Mouse (Mus musculus) cerebellum, postnatal 25 days (tissue): ENCODE measurements around the gene Bcr.
"Not testable (repeated sequence)": the region's sequence is repeated elsewhere in the genome, so short reads cannot be mapped to it uniquely, and the experiment has no call there.

Experiments
- DNase-seq, 2 experiments: peaks; one replicate each; pipeline ENCODE4 v3.0.0; 2021; ENCODE audit warnings: mixed read lengths in 2 of 2

Bcr gene

DNA sequence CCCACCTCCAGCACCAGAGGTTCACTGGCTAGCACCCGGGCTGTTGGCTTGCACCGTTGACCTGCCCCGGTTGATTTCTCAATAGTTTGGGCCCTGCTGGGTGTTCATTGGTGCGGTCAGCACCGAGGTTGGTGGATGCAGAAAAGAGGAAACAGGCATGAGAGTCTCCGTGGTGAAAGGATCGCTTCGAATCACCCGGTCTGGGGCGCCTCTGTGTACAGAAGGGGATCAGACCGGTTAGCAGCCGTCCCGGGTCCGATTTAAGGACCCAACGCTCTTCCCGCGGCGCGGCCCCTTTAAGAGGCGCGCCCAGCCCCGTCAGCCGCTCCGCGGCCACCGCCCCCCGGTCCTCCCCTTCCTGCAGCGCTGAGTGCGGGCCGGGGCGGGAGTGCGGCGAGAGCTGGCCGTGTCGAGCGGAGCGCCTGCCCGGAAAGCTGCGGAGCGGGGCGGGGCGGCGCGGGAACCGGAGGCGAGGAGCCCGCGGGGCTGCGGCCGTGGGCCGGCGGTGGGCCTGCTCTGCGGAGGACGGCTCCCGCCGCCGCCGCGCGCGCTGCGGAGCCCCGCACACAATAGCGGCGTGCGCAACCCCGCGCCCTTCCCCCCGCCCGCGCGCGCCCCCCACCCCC is at the start of gene Bcr:
Bcr (plus strand) TSS at position 376 of the 626 bp plus-strand sequence.
- peak; percentile 89 to 93 for DNase-seq

- no peak for DNase-seq
These were observed 49.7 kb upstream of the Bcr start for GRCm38 (mm10) chr10:75010704-75011103.

- DNase-seq = no peak
These were observed 44.9 kb upstream of the Bcr start for GRCm38 (mm10) chr10:75015465-75015864.

GRCm38 (mm10) chr10:75016481-75016880 is 43.9 kb upstream of the Bcr start:
- peak in 1 of 2 experiments; percentile 37 for DNase-seq

DNA sequence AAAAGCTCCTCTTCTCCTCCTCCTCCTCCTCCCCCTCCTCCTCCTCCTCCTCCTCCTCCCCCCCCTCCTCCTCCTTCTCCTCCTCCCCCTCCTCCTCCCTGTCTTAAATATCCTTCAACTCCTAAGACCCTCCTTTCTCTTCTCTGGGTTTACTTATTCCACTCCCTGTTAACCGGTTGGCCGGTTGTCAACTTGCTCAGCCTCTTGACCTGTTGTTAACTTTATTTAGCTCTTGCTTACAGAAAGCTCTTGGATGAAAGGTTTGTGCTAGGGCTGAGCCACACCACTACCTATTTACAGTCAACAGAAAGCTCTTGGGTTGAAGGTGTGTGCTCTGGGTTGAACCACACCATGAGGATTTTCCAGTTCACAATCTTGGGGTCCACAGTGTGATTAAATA is 40.1 kb upstream of the Bcr start:
- DNase-seq = no peak

DNA sequence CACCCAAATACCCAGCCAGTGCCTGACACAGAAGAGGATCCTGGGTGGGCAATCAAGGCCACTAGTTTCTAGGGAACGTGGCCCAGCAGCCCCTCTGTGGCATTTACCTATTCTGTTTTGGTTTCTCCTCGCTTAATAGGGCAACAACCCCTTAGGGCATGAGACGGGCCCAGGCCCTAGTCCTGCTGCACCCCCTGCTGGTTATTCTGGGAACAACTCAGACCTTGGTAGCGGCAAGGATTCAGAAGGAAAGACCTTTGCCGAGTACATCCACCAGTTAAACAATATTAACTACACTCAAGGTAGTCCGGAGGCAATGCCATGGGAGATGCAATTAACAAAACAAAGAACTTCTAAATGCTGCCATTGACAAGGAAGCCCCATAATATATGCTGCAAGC is 39.3 kb upstream of the Bcr start:
- DNase-seq = peak; percentile 87 to 93

DNA sequence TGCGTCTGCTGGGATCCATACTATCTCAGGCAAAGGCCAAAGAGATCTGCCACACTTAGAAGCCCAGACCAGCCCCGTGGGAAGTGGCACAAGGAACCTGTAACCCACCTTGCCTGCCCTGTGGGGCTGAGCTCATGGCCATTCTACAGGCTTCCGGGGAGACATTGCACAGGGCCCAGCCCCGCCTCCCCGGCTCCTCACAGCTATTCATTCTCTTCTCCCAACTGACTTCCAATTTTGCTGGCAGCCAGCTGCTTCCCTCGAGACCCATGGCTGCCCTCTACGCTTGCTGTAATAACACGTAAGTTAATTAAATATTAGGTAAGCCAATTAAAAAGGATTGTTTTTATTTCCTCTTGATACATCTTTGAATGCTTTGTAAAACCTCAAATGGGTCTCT is 33.9 kb upstream of the Bcr start:
- no peak for DNase-seq

DNA sequence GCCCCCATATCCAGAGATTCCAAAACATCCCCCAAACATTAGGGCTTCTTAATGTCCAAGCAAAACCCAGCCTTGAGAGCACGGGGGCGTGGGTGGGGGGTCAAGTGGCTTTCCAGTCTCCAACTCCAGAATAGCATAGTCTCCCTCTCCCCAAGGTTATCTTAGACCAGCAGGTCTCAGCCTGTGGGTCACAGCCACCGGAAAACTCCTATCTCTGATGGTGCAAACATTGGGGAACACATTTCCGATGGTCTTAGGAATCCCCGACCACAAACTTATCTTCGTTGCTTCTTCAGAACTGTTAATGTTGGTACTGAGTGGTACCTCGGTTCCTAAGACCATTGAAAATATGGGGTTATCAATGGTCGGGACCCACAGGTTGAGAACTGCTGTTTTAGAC is 31.6 kb upstream of the Bcr start:
- no peak for DNase-seq

GRCm38 (mm10) chr10:75029677-75030076 is 30.7 kb upstream of the Bcr start:
- DNase-seq = no peak

DNA sequence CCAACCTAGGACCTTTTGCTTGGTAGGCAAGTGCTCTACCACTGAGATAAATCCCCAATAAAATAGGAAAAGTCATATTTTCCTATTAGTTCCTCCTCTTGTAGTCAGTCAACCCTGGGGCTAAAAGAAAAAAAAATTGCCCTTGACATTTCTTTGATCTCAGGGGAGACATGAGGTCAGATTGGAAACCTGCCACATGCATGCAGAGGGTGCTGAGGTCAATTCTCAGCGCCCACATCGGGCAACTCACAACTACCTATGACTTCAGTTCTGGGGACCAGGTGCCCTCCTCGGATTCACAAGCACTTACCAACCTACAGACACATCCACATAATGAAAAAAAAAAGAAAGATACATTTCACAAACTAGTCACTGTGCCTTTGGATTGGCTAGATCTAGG is 30.2 kb upstream of the Bcr start:
- DNase-seq = no peak

GRCm38 (mm10) chr10:75031345-75032114 is 28.9 kb upstream of the Bcr start:
- DNase-seq = no peak

DNA sequence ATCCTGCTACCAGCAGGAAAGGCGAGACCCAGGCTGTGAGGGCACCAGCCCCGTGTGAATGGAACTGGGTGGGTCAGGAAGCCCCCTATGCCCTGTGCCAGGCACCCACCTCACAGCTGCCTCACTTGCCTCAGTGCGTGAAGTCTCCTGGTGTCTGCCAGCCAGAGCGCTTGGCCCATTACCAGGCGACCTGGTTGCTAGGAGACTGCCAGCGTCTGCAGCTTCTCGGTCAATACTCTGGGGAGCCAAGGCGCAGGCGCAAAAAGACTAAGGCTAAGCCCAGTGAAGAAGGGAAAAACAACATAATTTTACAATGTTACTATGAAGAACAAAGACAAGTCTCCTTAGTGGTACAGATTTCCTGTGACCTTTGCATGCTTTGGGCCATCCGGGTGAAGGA is 28.0 kb upstream of the Bcr start, which contains the start of gene Rsph14:
Rsph14 (minus strand) TSS at position 192 of the 400 bp plus-strand sequence.
- DNase-seq = peak; percentile 68 to 84

- DNase-seq = peak; percentile 83 to 90
These were observed 23.5 kb upstream of the Bcr start, which contains the start of gene Rab36 for GRCm38 (mm10) chr10:75036883-75037379. Rab36 (plus strand) TSS chr10:75037058.

DNA sequence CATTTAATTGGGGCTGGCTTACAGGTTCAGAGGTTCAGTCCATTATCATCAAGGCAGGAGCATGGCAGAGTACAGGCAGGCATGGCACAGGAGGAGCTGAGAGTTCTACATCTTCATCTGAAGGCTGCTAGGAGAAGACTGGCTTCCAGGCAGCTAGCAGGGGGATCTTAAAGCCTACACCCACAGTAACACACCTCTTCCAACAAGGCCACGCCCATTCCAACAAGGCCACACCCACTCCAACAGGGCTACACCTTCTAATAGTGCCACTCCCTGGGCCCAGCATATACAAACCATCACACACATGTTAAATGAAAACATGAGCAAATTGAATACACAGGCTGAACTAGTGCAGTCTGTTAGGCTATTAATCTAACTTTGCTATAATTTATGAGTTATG is 18.3 kb upstream of the Bcr start:
- DNase-seq = not testable (repeated sequence)

GRCm38 (mm10) chr10:75044459-75044858 is 15.9 kb upstream of the Bcr start:
- no peak for DNase-seq

DNA sequence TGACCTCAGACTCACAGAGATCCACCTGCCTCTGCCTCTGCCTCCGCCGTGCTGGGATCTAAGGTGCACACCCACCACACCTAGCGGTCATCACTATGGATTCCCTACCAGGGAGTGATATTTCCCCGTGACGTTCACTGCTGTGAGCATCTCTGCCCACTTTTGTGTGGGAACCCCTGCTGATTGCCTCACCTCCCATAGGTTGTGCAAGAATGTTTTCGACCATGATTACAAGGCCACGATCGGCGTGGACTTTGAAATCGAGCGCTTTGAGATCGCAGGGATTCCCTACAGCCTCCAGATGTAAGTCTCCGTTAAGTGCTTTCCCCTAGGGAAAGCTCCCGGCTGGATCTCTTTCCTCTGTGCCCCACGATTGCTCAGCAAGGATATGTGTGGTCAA is 14.6 kb upstream of the Bcr start:
- no peak for DNase-seq

GRCm38 (mm10) chr10:75048711-75049110 is 11.7 kb upstream of the Bcr start:
- DNase-seq = no peak

DNA sequence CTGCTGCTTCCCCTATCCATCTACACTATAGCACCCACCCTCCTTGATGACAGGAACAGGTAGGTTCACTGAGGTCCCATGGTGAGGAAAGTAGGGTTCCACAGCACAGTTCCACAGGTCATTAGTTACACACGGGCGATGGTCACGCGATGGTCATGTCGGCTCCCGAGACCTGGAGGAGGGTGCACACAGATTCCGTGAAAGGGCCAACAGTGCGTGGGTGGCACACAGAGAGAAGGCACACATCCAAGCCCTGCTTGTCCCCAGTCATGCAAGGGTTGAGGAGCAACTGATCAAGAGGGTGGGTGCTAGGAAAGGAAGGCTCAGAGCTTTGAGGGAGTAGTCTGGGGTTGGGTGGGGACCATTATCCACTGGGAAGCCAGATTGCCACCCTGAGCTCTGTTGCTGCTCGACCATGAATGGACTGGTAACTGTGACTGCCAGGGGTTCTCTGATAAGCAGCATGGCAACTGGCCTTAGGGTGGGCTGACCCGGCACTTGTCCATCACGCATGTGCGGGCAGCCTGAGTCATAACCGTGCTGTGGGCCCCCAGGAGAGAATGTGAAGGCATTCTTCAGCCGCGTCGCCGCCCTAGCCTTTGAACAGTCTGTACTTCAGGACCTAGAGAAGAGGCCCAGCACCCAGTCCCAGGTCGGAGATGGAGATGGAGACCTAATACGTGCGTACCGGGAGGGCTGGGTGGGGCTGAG is 8.9 kb upstream of the Bcr start:
- DNase-seq = peak; percentile 46 to 54

DNA sequence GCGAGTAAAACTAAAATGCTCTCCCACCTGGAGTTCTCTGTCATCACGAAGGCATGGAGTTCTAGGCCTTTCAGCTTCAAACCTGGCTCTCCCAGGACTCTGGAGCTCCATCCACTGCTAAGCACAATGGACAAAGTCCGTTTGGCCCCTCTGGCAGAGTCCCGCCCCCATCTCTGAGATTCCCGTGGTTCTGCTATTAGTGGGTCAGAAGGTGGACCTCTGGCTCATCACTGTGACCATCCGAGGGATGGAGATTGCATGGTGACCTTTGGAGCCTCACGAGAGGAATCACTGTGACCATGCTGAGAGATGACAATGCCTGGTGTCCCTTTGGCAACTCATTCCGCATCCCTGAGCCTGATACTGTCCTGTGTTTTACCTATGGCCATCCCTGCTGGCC is 7.5 kb upstream of the Bcr start:
- no peak for DNase-seq

DNA sequence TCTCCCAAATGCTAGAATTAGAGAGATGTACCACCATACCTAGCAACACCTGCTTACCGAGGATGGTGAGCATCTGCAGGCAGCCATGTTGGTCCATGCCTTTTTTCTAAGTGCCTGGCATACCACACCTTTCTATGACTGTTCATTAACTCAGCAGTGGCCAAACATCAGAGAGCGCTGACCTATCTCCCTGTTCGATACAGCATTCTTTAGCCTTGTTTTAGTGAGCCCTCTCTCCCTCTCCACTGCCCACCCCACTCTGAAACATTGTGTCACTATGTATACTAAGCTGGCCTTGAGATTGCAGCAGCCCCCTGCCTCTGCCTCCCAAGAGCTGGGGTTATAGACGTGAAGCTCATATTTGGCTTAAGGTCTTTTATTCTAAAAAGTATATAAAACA is 6.7 kb upstream of the Bcr start:
- no peak for DNase-seq

DNA sequence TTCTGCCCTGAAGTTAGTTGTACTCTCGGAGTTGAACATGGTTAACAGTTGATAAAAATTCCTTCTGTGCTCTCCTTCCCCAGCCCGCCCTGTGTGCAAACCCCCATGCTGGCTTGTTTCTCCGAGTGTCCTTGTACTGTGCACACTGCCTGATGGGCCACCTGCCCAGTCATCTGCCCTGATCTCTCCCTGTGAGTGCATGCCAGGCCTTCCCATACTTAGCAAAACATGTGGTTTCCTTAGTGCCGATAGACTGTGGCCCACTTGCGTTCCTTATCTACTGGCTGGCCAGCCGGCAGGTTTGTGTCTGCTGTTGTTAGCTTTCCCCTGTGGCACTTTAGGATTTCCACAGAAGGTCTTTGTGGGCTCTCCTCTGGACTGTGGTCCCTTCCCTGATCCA is 6.3 kb upstream of the Bcr start:
- peak; percentile 37 to 54 for DNase-seq

- no peak for DNase-seq
These were observed 4.7 kb upstream of the Bcr start for GRCm38 (mm10) chr10:75055672-75056071.

DNA sequence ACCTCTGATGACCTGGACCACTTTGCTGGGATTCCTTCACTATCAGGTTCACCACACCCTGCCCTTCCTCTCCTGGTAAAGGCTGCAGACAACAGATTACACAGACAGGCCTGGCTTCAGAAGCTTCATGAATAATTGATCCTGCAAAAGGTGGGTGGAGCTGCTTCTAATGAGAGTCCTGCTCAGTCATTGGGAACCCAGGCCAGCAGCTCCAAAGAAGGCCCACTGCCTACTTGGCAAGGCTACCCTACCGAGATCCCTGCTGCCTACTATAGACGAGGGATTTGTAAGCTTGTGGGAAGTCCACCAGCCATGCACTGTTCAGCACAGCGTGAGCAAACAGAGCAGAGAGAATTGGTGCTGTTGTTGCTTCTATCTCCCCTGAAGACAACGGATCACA is 4.1 kb upstream of the Bcr start:
- DNase-seq = peak in 1 of 2 experiments; percentile 36

DNA sequence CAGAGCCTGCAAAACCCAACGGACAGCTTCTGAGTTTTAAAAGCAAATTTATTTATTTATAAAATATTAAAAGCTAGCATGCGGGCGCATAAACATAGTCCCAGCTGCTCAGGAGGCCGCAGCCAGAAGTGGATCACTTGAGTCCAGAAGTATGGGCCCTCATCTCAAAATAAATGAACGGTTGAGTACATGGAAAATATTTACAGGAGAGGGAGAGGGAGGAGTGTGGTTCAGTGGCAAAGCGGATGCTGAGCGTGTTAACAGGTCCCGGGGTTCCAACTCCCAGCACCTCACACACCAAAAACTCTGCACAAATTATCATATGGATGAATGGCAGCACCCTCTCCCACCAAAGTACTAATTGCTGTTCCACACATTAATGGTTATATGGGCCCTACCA is 2.1 kb upstream of the Bcr start:
- DNase-seq = no peak
